Mouse (Mus musculus) erythroblast, embryonic 14.5 days (primary cell): ENCODE data around the gene Zfp385a.

Source experiments
- GATA1 ChIP-seq: IDR thresholded peaks from 2 replicates; pipeline ENCODE4 v1.6.1; 2012; ENCODE audit warnings: low read length, inconsistent platforms, mixed read lengths
- TAL1 ChIP-seq: IDR thresholded peaks from 3 replicates; pipeline ENCODE4 v1.6.1; 2012; ENCODE audit warnings: low read length, inconsistent platforms, mixed read lengths

DNA sequence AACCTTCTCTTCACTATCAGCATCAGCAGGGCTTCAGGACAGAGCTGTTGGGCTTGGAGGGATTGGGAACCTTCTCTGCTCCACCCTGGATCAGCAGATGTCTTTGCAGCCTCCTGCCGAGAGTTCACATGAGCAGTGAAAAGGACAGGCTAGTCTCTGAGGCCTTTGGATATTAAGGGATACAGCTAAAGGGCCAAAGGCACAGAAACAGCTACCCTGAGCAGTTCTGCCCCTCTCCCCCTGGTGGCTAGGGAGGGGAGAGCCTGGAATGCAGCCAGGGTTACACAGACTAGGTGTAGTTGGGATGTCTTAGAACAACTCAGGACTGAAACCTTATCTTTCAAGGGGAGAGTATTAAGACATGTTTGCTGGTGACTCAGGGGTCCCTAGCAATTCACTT, 18.8 kb downstream of the Zfp385a start:
- TF ChIP-seq TAL1: no peak
- no peak for TF ChIP-seq GATA1
